ENCODE assay signal across 8 mouse cellular contexts in the genomic region with DNA sequence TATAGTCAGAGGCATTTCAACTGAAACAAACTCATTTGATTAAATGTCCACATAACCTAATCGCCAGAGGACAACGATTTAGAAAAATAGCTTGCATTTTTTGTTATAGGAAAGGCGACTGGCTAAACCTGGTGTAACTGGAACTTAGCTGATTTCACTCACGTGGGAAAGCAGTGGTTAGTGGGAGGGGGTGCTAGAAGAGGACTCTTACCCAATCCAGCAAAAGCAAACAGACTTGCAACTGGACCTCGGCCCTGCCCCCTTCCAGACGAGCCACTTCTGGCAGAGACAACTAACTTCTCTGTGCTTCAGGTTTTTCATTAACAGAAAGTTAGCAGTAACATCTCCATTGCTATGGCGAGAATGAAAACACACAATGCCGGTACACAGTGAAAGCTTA. TPM values are rescaled to one million over a fixed set of nuclear protein-coding genes. Genes with fewer than 3 reads are reported as not detected.
DNase-seq lines count a peak whose midpoint lies in the region; ATAC-seq lines count a peak whose summit lies in the region.

No protein-coding gene starts in this region.

- H3K27me3 ChIP-seq in neural tube, embryonic 11.5 days (ENCODE audit: control insufficient read depth, insufficient read depth, low read length) = no peaks in the 10 kb centered on the region
- no peaks in the 10 kb centered on the region for H3K27me3 ChIP-seq in forebrain, embryonic 15.5 days
- H3K27me3 ChIP-seq in midbrain, embryonic 12.5 days = no peaks in the 10 kb centered on the region

- H3K4me3 ChIP-seq in neural tube, embryonic 11.5 days (ENCODE audit: low read depth, low read length) = peak overlapping the region; percentile 92
- H3K4me3 ChIP-seq in forebrain, embryonic 15.5 days = peak overlapping the region; percentile 69
- H3K4me3 ChIP-seq in midbrain, embryonic 12.5 days = peak overlapping the region; percentile 93

- 44% methylated on average over 8 of the region's 8 CpGs for WGBS in neural tube, embryonic 11.5 days
- 56% methylated on average over 8 of the region's 8 CpGs for WGBS in forebrain, embryonic 15.5 days
- 15% methylated on average over 8 of the region's 8 CpGs for WGBS in large intestine, adult 2 months
- 52% methylated on average over 8 of the region's 8 CpGs for WGBS in midbrain, embryonic 12.5 days

- no peaks in the 10 kb centered on the region for H3K9me3 ChIP-seq in neural tube, embryonic 11.5 days (ENCODE audit: control insufficient read depth, low read length)
- no peaks in the 10 kb centered on the region for H3K9me3 ChIP-seq in forebrain, embryonic 15.5 days
- H3K9me3 ChIP-seq in midbrain, embryonic 12.5 days = no peaks in the 10 kb centered on the region

- H3K9ac ChIP-seq in neural tube, embryonic 11.5 days (ENCODE audit: low read length) = peak overlapping the region; percentile 83; the same call in 1 of the 2 replicates
- H3K9ac ChIP-seq in forebrain, embryonic 15.5 days (replicated peaks) = 0 out of 2 replicates have a peak overlapping the region, but pooled peaks have one; percentile 69
- peak overlapping the region; percentile 84 for H3K9ac ChIP-seq in midbrain, embryonic 12.5 days (replicated peaks)

- ATAC-seq in neural tube, embryonic 11.5 days (ENCODE audit: insufficient read depth, low FRiP score, low TSS enrichment) = no peak
- no peak for ATAC-seq in forebrain, embryonic 15.5 days (replicated peaks)
- ATAC-seq in midbrain, embryonic 12.5 days (ENCODE audit: low FRiP score, low read depth) = no peak
- no peak for ATAC-seq in frontal cortex, adult (ENCODE audit: low TSS enrichment)

- no peak overlapping the region for H3K27ac ChIP-seq in neural tube, embryonic 11.5 days (ENCODE audit: low read depth, low read length)
- no peak overlapping the region for H3K27ac ChIP-seq in forebrain, embryonic 15.5 days (replicated peaks)
- H3K27ac ChIP-seq in midbrain, embryonic 12.5 days (replicated peaks) = no peak overlapping the region

- intact Hi-C loops in left cerebral cortex, postnatal 10 days (cut with DNase I) = no loop called here

- DNase-seq in neural tube, embryonic 11.5 days (ENCODE audit: low spot score) = no peak
- no peak for DNase-seq in neural tube, embryonic 10.5 days (ENCODE audit: extremely low spot score, low spot score)
- peak; percentile 31 for DNase-seq in large intestine, adult 2 months (ENCODE audit: low read depth, low spot score)
- no peak for DNase-seq in thymus, postnatal 0 days (ENCODE audit: low spot score)
- DNase-seq in left cerebral cortex, postnatal 10 days (ENCODE audit: extremely low spot score in 1 of 2, low spot score in 2 of 2) = no peak

- H3K4me1 ChIP-seq in neural tube, embryonic 11.5 days (ENCODE audit: control insufficient read depth, insufficient read depth, low read length) = peaks cover 12% of the 10 kb centered on the region
- H3K4me1 ChIP-seq in forebrain, embryonic 15.5 days = peaks cover 34% of the 10 kb centered on the region
- peaks cover 32% of the 10 kb centered on the region for H3K4me1 ChIP-seq in midbrain, embryonic 12.5 days

- H3K4me2 ChIP-seq in neural tube, embryonic 11.5 days (ENCODE audit: low read depth) = peak overlapping the region; percentile 73
- peak overlapping the region; percentile 62 for H3K4me2 ChIP-seq in forebrain, embryonic 15.5 days (replicated peaks)
- peak overlapping the region; percentile 70 for H3K4me2 ChIP-seq in midbrain, embryonic 12.5 days (replicated peaks)

- H3K36me3 ChIP-seq in neural tube, embryonic 11.5 days (ENCODE audit: control insufficient read depth, insufficient read depth, low read length) = no peaks in the 10 kb centered on the region
- peaks cover 6% of the 10 kb centered on the region; the same call in 1 of the 2 replicates for H3K36me3 ChIP-seq in forebrain, embryonic 15.5 days
- peaks cover 33% of the 10 kb centered on the region for H3K36me3 ChIP-seq in midbrain, embryonic 12.5 days

RNA-seq across cellular contexts. Expression of gene Emc6, which starts 1.2 kb away (rescaled TPM):
- polyA plus RNA-seq in neural tube, embryonic 11.5 days (2014; fragmentation: Nextera tagmentation; extraction: Ambion mirVana) = 119 and 131 TPM in 2 replicates
- 131 and 132 TPM in 2 replicates for polyA plus RNA-seq in forebrain, embryonic 15.5 days (2015; fragmentation: Nextera tagmentation; extraction: Ambion mirVana)
- polyA plus RNA-seq in large intestine, adult 2 months (2012; rRNA removed) = 37.8 and 40.2 TPM in 2 replicates
- polyA plus RNA-seq in midbrain, embryonic 12.5 days (2016; fragmentation: Nextera tagmentation; extraction: Ambion mirVana) = 119 and 123 TPM in 2 replicates
- 156 and 166 TPM in 2 replicates for polyA plus RNA-seq in thymus, postnatal 0 days (2015; fragmentation: Nextera tagmentation; extraction: Ambion mirVana)
- total RNA-seq in left cerebral cortex, postnatal 10 days (2021) = 10 to 100 TPM; 59.7 to 65.4 TPM

RNA-seq across cellular contexts. Expression of gene Tax1bp3, which starts 1.3 kb away (rescaled TPM):
- 225 and 227 TPM in 2 replicates for polyA plus RNA-seq in neural tube, embryonic 11.5 days (2014; fragmentation: Nextera tagmentation; extraction: Ambion mirVana)
- polyA plus RNA-seq in forebrain, embryonic 15.5 days (2015; fragmentation: Nextera tagmentation; extraction: Ambion mirVana) = 172 and 173 TPM in 2 replicates
- 221 and 232 TPM in 2 replicates for polyA plus RNA-seq in large intestine, adult 2 months (2012; rRNA removed)
- polyA plus RNA-seq in midbrain, embryonic 12.5 days (2016; fragmentation: Nextera tagmentation; extraction: Ambion mirVana) = 172 and 182 TPM in 2 replicates
- polyA plus RNA-seq in thymus, postnatal 0 days (2015; fragmentation: Nextera tagmentation; extraction: Ambion mirVana) = 116 and 119 TPM in 2 replicates
- total RNA-seq in left cerebral cortex, postnatal 10 days (2021) = 10 to 100 TPM; 18.2 to 20.2 TPM

RNA-seq across cellular contexts. Expression of gene P2rx5, which starts 15.4 kb away (rescaled TPM):
- polyA plus RNA-seq in neural tube, embryonic 11.5 days (2014; fragmentation: Nextera tagmentation; extraction: Ambion mirVana) = 0.31 and 0.51 TPM in 2 replicates
- 1.0 and 1.3 TPM in 2 replicates for polyA plus RNA-seq in forebrain, embryonic 15.5 days (2015; fragmentation: Nextera tagmentation; extraction: Ambion mirVana)
- polyA plus RNA-seq in large intestine, adult 2 months (2012; rRNA removed) = 0.43 and 0.44 TPM in 2 replicates
- polyA plus RNA-seq in midbrain, embryonic 12.5 days (2016; fragmentation: Nextera tagmentation; extraction: Ambion mirVana) = 0.09 and 0.12 TPM in 2 replicates
- polyA plus RNA-seq in thymus, postnatal 0 days (2015; fragmentation: Nextera tagmentation; extraction: Ambion mirVana) = 0.33 and 0.51 TPM in 2 replicates
- under 1 TPM; 0.32 to 0.54 TPM for total RNA-seq in left cerebral cortex, postnatal 10 days (2021)

RNA-seq across cellular contexts. Expression of gene Ctns, which starts 23.2 kb away (rescaled TPM):
- polyA plus RNA-seq in neural tube, embryonic 11.5 days (2014; fragmentation: Nextera tagmentation; extraction: Ambion mirVana) = 21.3 TPM in 2 replicates
- 17.4 and 21.5 TPM in 2 replicates for polyA plus RNA-seq in forebrain, embryonic 15.5 days (2015; fragmentation: Nextera tagmentation; extraction: Ambion mirVana)
- 14.2 and 19.4 TPM in 2 replicates for polyA plus RNA-seq in large intestine, adult 2 months (2012; rRNA removed)
- polyA plus RNA-seq in midbrain, embryonic 12.5 days (2016; fragmentation: Nextera tagmentation; extraction: Ambion mirVana) = 20.6 and 23.1 TPM in 2 replicates
- 13.2 and 13.9 TPM in 2 replicates for polyA plus RNA-seq in thymus, postnatal 0 days (2015; fragmentation: Nextera tagmentation; extraction: Ambion mirVana)
- 10 to 100 TPM; 17.6 to 18.2 TPM for total RNA-seq in left cerebral cortex, postnatal 10 days (2021)

RNA-seq across cellular contexts. Expression of gene Shpk, which starts 23.6 kb away (rescaled TPM):
- polyA plus RNA-seq in neural tube, embryonic 11.5 days (2014; fragmentation: Nextera tagmentation; extraction: Ambion mirVana) = 0.73 and 1.6 TPM in 2 replicates
- 1.2 and 1.6 TPM in 2 replicates for polyA plus RNA-seq in forebrain, embryonic 15.5 days (2015; fragmentation: Nextera tagmentation; extraction: Ambion mirVana)
- 10.4 and 18.9 TPM in 2 replicates for polyA plus RNA-seq in large intestine, adult 2 months (2012; rRNA removed)
- 1.4 and 1.5 TPM in 2 replicates for polyA plus RNA-seq in midbrain, embryonic 12.5 days (2016; fragmentation: Nextera tagmentation; extraction: Ambion mirVana)
- polyA plus RNA-seq in thymus, postnatal 0 days (2015; fragmentation: Nextera tagmentation; extraction: Ambion mirVana) = 2.2 and 2.8 TPM in 2 replicates
- total RNA-seq in left cerebral cortex, postnatal 10 days (2021) = 1 to 10 TPM; 2.1 to 3.0 TPM
